Mouse (Mus musculus): ENCODE data around the gene Prkch. TPM values are rescaled to one million over a fixed set of nuclear protein-coding genes. Genes with fewer than 3 reads are reported as not detected.
"Not testable (repeated sequence)": the region's sequence is repeated elsewhere in the genome, so short reads cannot be mapped to it uniquely, and the experiment has no call there.

Gene Prkch
- polyA plus RNA-seq, 1 experiment from 2014 or later = 14.3 TPM

- 0 out of 2 replicates have a peak, but pooled peaks have one; percentile 74 for ATAC-seq (ENCODE audit: low FRiP score, low read depth)
- WGBS = 6% methylated on average over 5 of the region's 5 CpGs
- no peaks in the 10 kb centered on the region for H3K36me3 ChIP-seq
Measured at GRCm38 (mm10) chr12:73554155-73554554, 30.4 kb upstream of the Prkch start.

GRCm38 (mm10) chr12:73558525-73559195, 25.9 kb upstream of the Prkch start:
- Histone ChIP-seq H3K9me3 (no peaks in the 10 kb centered on the region), H3K36me3 (no peaks in the 10 kb centered on the region), H3K27ac (no peak overlapping the region), H3K27me3 (replicated peaks) (no peaks in the 10 kb centered on the region), H3K4me2 (replicated peaks) (no peak overlapping the region), H3K4me1 (no peaks in the 10 kb centered on the region), H3K9ac (no peak overlapping the region), H3K4me3 (no peak overlapping the region)
- no peak for ATAC-seq (ENCODE audit: low FRiP score, low read depth)
- WGBS = 90% methylated on average over 20 of the region's 20 CpGs

More at GRCm38 (mm10) chr12:73554155-73554554, 30.4 kb upstream of the Prkch start:
- Histone ChIP-seq H3K9me3 (no peaks in the 10 kb centered on the region), H3K27me3 (replicated peaks) (peaks cover 13% of the 10 kb centered on the region), H3K9ac (no peak overlapping the region), H3K4me1 (no peaks in the 10 kb centered on the region), H3K4me3 (no peak overlapping the region), H3K4me2 (replicated peaks) (no peak overlapping the region), H3K27ac (no peak overlapping the region)

- Histone ChIP-seq H3K9ac (no peak overlapping the region), H3K4me1 (no peaks in the 10 kb centered on the region), H3K36me3 (no peaks in the 10 kb centered on the region), H3K4me3 (no peak overlapping the region), H3K9me3 (no peaks in the 10 kb centered on the region), H3K27ac (no peak overlapping the region), H3K27me3 (replicated peaks) (no peaks in the 10 kb centered on the region), H3K4me2 (replicated peaks) (no peak overlapping the region)
- ATAC-seq (ENCODE audit: low FRiP score, low read depth) = no peak
- whole genome bisulfite sequencing = 53% methylated on average over 7 of the region's 7 CpGs
Measured at GRCm38 (mm10) chr12:73560091-73560490, 24.5 kb upstream of the Prkch start.

GRCm38 (mm10) chr12:73563122-73563521, 21.5 kb upstream of the Prkch start:
- H3K4me3 ChIP-seq; H3K36me3 ChIP-seq; ATAC-seq (ENCODE audit: low FRiP score, low read depth); H3K4me1 ChIP-seq; H3K27me3 ChIP-seq (replicated peaks); H3K9me3 ChIP-seq; H3K27ac ChIP-seq; H3K4me2 ChIP-seq (replicated peaks); H3K9ac ChIP-seq: not testable (repeated sequence)
- WGBS = 75% methylated on average over 6 of the region's 6 CpGs

GRCm38 (mm10) chr12:73564176-73564575, 20.4 kb upstream of the Prkch start:
- H3K4me1 ChIP-seq = no peaks in the 10 kb centered on the region
- 30% methylated on average over 10 of the region's 10 CpGs for WGBS
- H3K9me3 ChIP-seq = no peaks in the 10 kb centered on the region
- no peak overlapping the region for H3K27ac ChIP-seq
- no peak overlapping the region for H3K9ac ChIP-seq
- H3K4me2 ChIP-seq (replicated peaks) = no peak overlapping the region
- no peaks in the 10 kb centered on the region for H3K27me3 ChIP-seq (replicated peaks)
- H3K36me3 ChIP-seq = no peaks in the 10 kb centered on the region
- ATAC-seq (ENCODE audit: low FRiP score, low read depth) = no peak
- no peak overlapping the region for H3K4me3 ChIP-seq

GRCm38 (mm10) chr12:73564795-73565619, 19.6 kb upstream of the Prkch start:
- ATAC-seq (ENCODE audit: low FRiP score, low read depth) = no peak
- peak overlapping the region; percentile 27 for H3K4me3 ChIP-seq
- no peaks in the 10 kb centered on the region for H3K36me3 ChIP-seq
- peak overlapping the region; percentile 57 for H3K4me2 ChIP-seq (replicated peaks)
- no peaks in the 10 kb centered on the region for H3K4me1 ChIP-seq
- no peak overlapping the region for H3K27ac ChIP-seq
- H3K9ac ChIP-seq = no peak overlapping the region
- no peaks in the 10 kb centered on the region for H3K9me3 ChIP-seq
- no peaks in the 10 kb centered on the region for H3K27me3 ChIP-seq (replicated peaks)
- 28% methylated on average over 21 of the region's 21 CpGs for WGBS

GRCm38 (mm10) chr12:73565620-73565969, 19.0 kb upstream of the Prkch start:
- Histone ChIP-seq H3K4me1 (no peaks in the 10 kb centered on the region), H3K36me3 (no peaks in the 10 kb centered on the region), H3K9me3 (no peaks in the 10 kb centered on the region), H3K4me2 (replicated peaks) (peak overlapping the region; percentile 57), H3K4me3 (no peak overlapping the region), H3K27me3 (replicated peaks) (no peaks in the 10 kb centered on the region), H3K27ac (no peak overlapping the region), H3K9ac (no peak overlapping the region)
- 73% methylated on average over 11 of the region's 11 CpGs for WGBS
- ATAC-seq (ENCODE audit: low FRiP score, low read depth) = no peak

- Histone ChIP-seq H3K4me2 (replicated peaks) (no peak overlapping the region), H3K9me3 (no peaks in the 10 kb centered on the region), H3K36me3 (no peaks in the 10 kb centered on the region), H3K4me1 (no peaks in the 10 kb centered on the region), H3K27me3 (replicated peaks) (no peaks in the 10 kb centered on the region), H3K4me3 (no peak overlapping the region), H3K9ac (no peak overlapping the region), H3K27ac (no peak overlapping the region)
- no peak for ATAC-seq (ENCODE audit: low FRiP score, low read depth)
- 80% methylated on average over 15 of the region's 15 CpGs for WGBS
Measured at GRCm38 (mm10) chr12:73574632-73575031, 10.0 kb upstream of the Prkch start.

- Histone ChIP-seq H3K4me1 (no peaks in the 10 kb centered on the region), H3K4me2 (replicated peaks) (no peak overlapping the region), H3K27ac (no peak overlapping the region), H3K27me3 (replicated peaks) (peaks cover 5% of the 10 kb centered on the region), H3K9ac (no peak overlapping the region), H3K9me3 (no peaks in the 10 kb centered on the region), H3K4me3 (no peak overlapping the region), H3K36me3 (no peaks in the 10 kb centered on the region)
- WGBS = 76% methylated on average over 6 of the region's 6 CpGs
- ATAC-seq (ENCODE audit: low FRiP score, low read depth) = no peak
Measured at GRCm38 (mm10) chr12:73578141-73578540, 6.5 kb upstream of the Prkch start.

GRCm38 (mm10) chr12:73580811-73581210, 3.8 kb upstream of the Prkch start:
- Histone ChIP-seq H3K27me3 (replicated peaks) (peaks cover 30% of the 10 kb centered on the region), H3K9me3 (no peaks in the 10 kb centered on the region), H3K36me3 (no peaks in the 10 kb centered on the region), H3K4me1 (peaks cover 14% of the 10 kb centered on the region), H3K27ac (no peak overlapping the region), H3K9ac (no peak overlapping the region), H3K4me3 (no peak overlapping the region), H3K4me2 (replicated peaks) (no peak overlapping the region)
- no peak for ATAC-seq (ENCODE audit: low FRiP score, low read depth)
- 85% methylated on average over 7 of the region's 7 CpGs for WGBS

- 76% methylated on average over 9 of the region's 9 CpGs for WGBS
- H3K27me3 ChIP-seq (replicated peaks) = peaks cover 42% of the 10 kb centered on the region
- H3K9ac ChIP-seq = no peak overlapping the region
- H3K4me1 ChIP-seq = peaks cover 18% of the 10 kb centered on the region
- H3K27ac ChIP-seq = no peak overlapping the region
- no peak for ATAC-seq (ENCODE audit: low FRiP score, low read depth)
- H3K9me3 ChIP-seq = no peaks in the 10 kb centered on the region
- H3K4me3 ChIP-seq = no peak overlapping the region
- H3K4me2 ChIP-seq (replicated peaks) = no peak overlapping the region
- H3K36me3 ChIP-seq = no peaks in the 10 kb centered on the region
Measured at GRCm38 (mm10) chr12:73583318-73583717, 1.3 kb upstream of the Prkch start.

- Histone ChIP-seq H3K4me1 (peaks cover 18% of the 10 kb centered on the region), H3K9me3 (no peaks in the 10 kb centered on the region), H3K4me3 (peak overlapping the region; percentile 63), H3K27ac (no peak overlapping the region), H3K36me3 (no peaks in the 10 kb centered on the region), H3K27me3 (replicated peaks) (peaks cover 42% of the 10 kb centered on the region), H3K9ac (peak overlapping the region; percentile 62), H3K4me2 (replicated peaks) (peak overlapping the region; percentile 95)
- peak; percentile 61 for ATAC-seq (ENCODE audit: low FRiP score, low read depth)
- WGBS = 4% methylated on average over 33 of the region's 33 CpGs
Measured at GRCm38 (mm10) chr12:73583813-73584609, 585 bp upstream of the Prkch start.
